Mouse (Mus musculus) spleen, embryonic (tissue): Measurements from ENCODE around the gene Ces1f.

ENCODE experiments used
- CTCF ChIA-PET: fragments of 350-600 bp; sonication (Branson Sonifier 250); formaldehyde crosslinking; loops from one replicate; lab custom pipeline; 2022; lab: Charles Lee

The Ces1f gene

GRCm38 (mm10) chr8:93211091-93211490 is 68.5 kb downstream of the Ces1f start:
- CTCF ChIA-PET, result no interaction called here
